Mouse (Mus musculus): ENCODE data around the gene Arsb. TPM values are rescaled to one million over a fixed set of nuclear protein-coding genes. Genes with fewer than 3 reads are reported as not detected.

The Arsb gene
- total and polyA plus RNA-seq, 2 experiments: 7.3 to 19.1 TPM

GRCm38 (mm10) chr13:93930561-93931340 lies 159.3 kb downstream of the Arsb start:
- no peaks in the 10 kb centered on the region for H3K79me2 ChIP-seq (ENCODE audit: control insufficient read depth, insufficient read depth, low read length)
- 82% methylated on average over 7 of the region's 7 CpGs for WGBS
- no peaks in the 10 kb centered on the region for H3K27me3 ChIP-seq (ENCODE audit: control insufficient read depth, insufficient read depth, low read length)
- no peak overlapping the region for H3K27ac ChIP-seq (replicated peaks; ENCODE audit: insufficient read depth, low read depth, low read length)
- TF ChIP-seq POLR2A (IDR thresholded peaks at IDR 0.05; ENCODE audit: extremely low read depth, insufficient read depth, low read length): no peak
- TF ChIP-seq CTCF (IDR thresholded peaks at IDR 0.05; ENCODE audit: low read depth, low read length): no peak
- H3K4me3 ChIP-seq (ENCODE audit: insufficient read depth, low read depth, low read length): no peak overlapping the region
- no peaks in the 10 kb centered on the region for H3K36me3 ChIP-seq (ENCODE audit: control insufficient read depth, insufficient read depth, low read length)
- no peak for DNase-seq (ENCODE audit: extremely low read depth, low read depth, low spot score)
- no peak overlapping the region for H3K9ac ChIP-seq (ENCODE audit: low read depth, low read length)
- H3K4me1 ChIP-seq (ENCODE audit: control insufficient read depth, insufficient read depth, low read length): no peaks in the 10 kb centered on the region

- Histone ChIP-seq H3K4me1 (ENCODE audit: control insufficient read depth, insufficient read depth, low read length) (peaks cover 1% of the 10 kb centered on the region; the same call in 1 of the 2 replicates), H3K9ac (ENCODE audit: low read depth, low read length) (no peak overlapping the region), H3K36me3 (ENCODE audit: control insufficient read depth, insufficient read depth, low read length) (no peaks in the 10 kb centered on the region), H3K27ac (replicated peaks; ENCODE audit: insufficient read depth, low read depth, low read length) (no peak overlapping the region), H3K79me2 (ENCODE audit: control insufficient read depth, insufficient read depth, low read length) (no peaks in the 10 kb centered on the region), H3K4me3 (ENCODE audit: insufficient read depth, low read depth, low read length) (no peak overlapping the region), H3K27me3 (ENCODE audit: control insufficient read depth, insufficient read depth, low read length) (no peaks in the 10 kb centered on the region)
- 45% methylated on average over 6 of the region's 6 CpGs for WGBS
- TF ChIP-seq CTCF (IDR thresholded peaks at IDR 0.05; ENCODE audit: low read depth, low read length) (no peak), POLR2A (IDR thresholded peaks at IDR 0.05; ENCODE audit: extremely low read depth, insufficient read depth, low read length) (no peak)
- DNase-seq (ENCODE audit: extremely low read depth, low read depth, low spot score): peak; percentile 89
Observed at GRCm38 (mm10) chr13:93936455-93936854, 165.0 kb downstream of the Arsb start.

DNA sequence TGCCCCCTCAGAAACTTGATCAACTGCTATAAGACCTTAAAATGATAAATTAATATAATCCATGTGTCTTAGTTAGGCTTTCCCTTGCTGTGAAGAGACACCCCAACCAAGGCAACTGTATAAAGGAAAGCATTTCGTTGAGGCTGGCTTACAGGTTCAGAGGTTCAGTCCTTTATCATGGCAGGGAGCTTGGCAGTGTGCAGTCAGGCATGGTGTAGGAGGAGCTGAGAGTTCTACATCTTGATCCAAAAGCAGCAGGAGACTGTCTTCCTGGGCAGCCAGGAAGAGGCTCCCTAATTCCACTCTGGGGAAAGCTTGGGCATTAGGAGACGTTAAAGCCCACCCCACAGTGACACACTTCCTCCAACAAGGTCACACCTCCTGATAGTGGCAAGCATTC lies 166.7 kb downstream of the Arsb start:
- DNase-seq (ENCODE audit: extremely low read depth, low read depth, low spot score): no peak
- Histone ChIP-seq H3K36me3 (ENCODE audit: control insufficient read depth, insufficient read depth, low read length) (no peaks in the 10 kb centered on the region), H3K4me1 (ENCODE audit: control insufficient read depth, insufficient read depth, low read length) (peaks cover 1% of the 10 kb centered on the region; the same call in 1 of the 2 replicates), H3K27ac (replicated peaks; ENCODE audit: insufficient read depth, low read depth, low read length) (no peak overlapping the region), H3K9ac (ENCODE audit: low read depth, low read length) (no peak overlapping the region), H3K4me3 (ENCODE audit: insufficient read depth, low read depth, low read length) (no peak overlapping the region), H3K27me3 (ENCODE audit: control insufficient read depth, insufficient read depth, low read length) (no peaks in the 10 kb centered on the region), H3K79me2 (ENCODE audit: control insufficient read depth, insufficient read depth, low read length) (no peaks in the 10 kb centered on the region)
- 71% methylated on average over 2 of the region's 2 CpGs for WGBS
- TF ChIP-seq CTCF (IDR thresholded peaks at IDR 0.05; ENCODE audit: low read depth, low read length) (no peak), POLR2A (IDR thresholded peaks at IDR 0.05; ENCODE audit: extremely low read depth, insufficient read depth, low read length) (no peak)

DNA sequence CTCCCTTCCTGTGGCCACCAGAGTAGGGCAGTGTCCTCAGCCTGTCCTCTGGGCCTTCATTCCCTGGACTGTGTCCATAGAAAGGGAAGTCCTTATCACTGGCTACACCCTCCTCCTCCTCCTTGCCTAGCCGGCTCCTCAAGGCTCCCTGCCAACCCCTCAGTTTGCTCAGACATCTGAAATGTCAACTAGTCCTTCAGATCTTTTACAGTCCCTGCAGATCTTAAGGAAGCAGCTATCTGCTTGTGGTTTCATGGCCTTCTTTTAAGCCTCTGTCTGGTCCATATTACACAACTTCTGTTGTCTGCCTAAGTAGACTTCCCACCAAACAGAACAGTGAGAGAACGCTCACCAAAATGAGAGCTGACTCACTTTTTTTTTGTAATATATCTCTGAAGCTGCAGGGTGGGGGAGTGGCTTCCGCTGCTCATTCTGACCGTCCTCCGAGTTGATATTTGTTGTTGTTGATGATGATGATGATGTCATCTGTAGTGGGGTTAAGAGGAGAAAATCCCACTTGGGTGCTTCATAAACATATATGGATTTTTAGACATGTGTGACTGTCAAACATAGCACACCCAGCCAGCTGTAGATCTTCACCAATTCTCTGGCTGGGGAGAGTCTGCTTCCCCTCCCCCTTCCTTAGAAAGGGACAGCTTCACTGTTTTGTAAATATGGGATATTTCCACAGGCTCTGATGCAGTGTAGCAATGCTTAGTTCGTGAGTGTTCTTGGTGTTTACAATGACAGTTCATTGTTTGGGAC lies 168.1 kb downstream of the Arsb start:
- Histone ChIP-seq H3K4me1 (ENCODE audit: control insufficient read depth, insufficient read depth, low read length) (peaks cover 1% of the 10 kb centered on the region; the same call in 1 of the 2 replicates), H3K36me3 (ENCODE audit: control insufficient read depth, insufficient read depth, low read length) (no peaks in the 10 kb centered on the region), H3K9ac (ENCODE audit: low read depth, low read length) (no peak overlapping the region), H3K27me3 (ENCODE audit: control insufficient read depth, insufficient read depth, low read length) (no peaks in the 10 kb centered on the region), H3K4me3 (ENCODE audit: insufficient read depth, low read depth, low read length) (no peak overlapping the region), H3K79me2 (ENCODE audit: control insufficient read depth, insufficient read depth, low read length) (no peaks in the 10 kb centered on the region), H3K27ac (replicated peaks; ENCODE audit: insufficient read depth, low read depth, low read length) (no peak overlapping the region)
- TF ChIP-seq CTCF (IDR thresholded peaks at IDR 0.05; ENCODE audit: low read depth, low read length) (no peak), POLR2A (IDR thresholded peaks at IDR 0.05; ENCODE audit: extremely low read depth, insufficient read depth, low read length) (no peak)
- DNase-seq (ENCODE audit: extremely low read depth, low read depth, low spot score): peak; percentile 30
- WGBS: 71% methylated on average over 6 of the region's 6 CpGs

DNA sequence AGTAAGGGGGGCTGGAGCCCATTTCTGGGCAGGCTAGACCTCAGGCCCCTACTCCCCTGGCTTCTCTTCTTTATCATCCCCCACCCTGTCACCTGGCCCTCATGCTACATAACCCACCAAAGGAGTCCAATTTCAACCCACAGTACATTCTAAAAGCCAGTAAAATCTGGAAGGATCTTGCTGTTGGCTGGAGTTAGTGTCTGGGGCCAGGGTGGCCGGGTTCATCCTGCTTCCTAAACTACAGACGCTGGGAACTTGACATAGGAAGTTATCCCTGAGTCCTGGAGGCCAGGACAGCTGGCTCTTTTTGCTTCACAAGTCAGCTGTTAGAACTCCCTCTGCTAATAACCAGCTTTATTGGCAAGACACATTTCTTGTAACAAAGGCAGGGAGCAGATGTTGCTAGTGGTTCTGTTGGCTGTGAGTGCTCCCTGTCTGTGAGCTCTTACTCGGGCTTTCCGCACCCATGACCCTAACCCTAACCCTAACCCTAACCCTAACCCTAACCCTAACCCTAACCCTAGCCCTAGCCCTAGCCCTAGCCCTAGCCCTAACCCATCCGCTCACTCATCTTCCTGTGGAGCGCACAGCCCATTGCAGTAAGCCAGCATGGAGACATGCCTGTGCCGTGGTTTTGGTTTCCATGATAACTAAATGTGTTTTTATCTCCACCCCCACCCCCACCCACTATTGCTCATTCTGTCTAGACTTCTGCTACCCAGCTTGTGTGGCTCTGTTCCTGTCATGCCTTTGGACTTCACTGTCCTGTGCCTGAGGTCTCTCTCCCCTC lies 169.5 kb downstream of the Arsb start:
- Histone ChIP-seq H3K27ac (replicated peaks; ENCODE audit: insufficient read depth, low read depth, low read length) (no peak overlapping the region), H3K4me1 (ENCODE audit: control insufficient read depth, insufficient read depth, low read length) (peaks cover 1% of the 10 kb centered on the region; the same call in 1 of the 2 replicates), H3K36me3 (ENCODE audit: control insufficient read depth, insufficient read depth, low read length) (no peaks in the 10 kb centered on the region), H3K27me3 (ENCODE audit: control insufficient read depth, insufficient read depth, low read length) (no peaks in the 10 kb centered on the region), H3K79me2 (ENCODE audit: control insufficient read depth, insufficient read depth, low read length) (no peaks in the 10 kb centered on the region), H3K9ac (ENCODE audit: low read depth, low read length) (no peak overlapping the region), H3K4me3 (ENCODE audit: insufficient read depth, low read depth, low read length) (no peak overlapping the region)
- 88% methylated on average over 7 of the region's 7 CpGs for WGBS
- TF ChIP-seq CTCF (IDR thresholded peaks at IDR 0.05; ENCODE audit: low read depth, low read length): no peak
- TF ChIP-seq POLR2A (IDR thresholded peaks at IDR 0.05; ENCODE audit: extremely low read depth, insufficient read depth, low read length): no peak
- peak; percentile 36 for DNase-seq (ENCODE audit: extremely low read depth, low read depth, low spot score)
